Mouse (Mus musculus): Measurements from ENCODE around the gene Crkl. TPM values are rescaled to one million over a fixed set of nuclear protein-coding genes. Genes with fewer than 3 reads are reported as not detected.

Gene Crkl
- 7.5 and 7.8 TPM in 2 replicates for polyA plus RNA-seq (2012; rRNA removed)

GRCm38 (mm10) chr16:17451541-17452372 lies at the start of gene Crkl:
TSS of gene Crkl (plus strand) at chr16:17451987.

GRCm38 (mm10) chr16:17405736-17406443 lies 45.9 kb upstream of the Crkl start, which contains the start of the genes Snap29 and Pi4ka:
TSS of gene Snap29 (plus strand) at chr16:17405986.
TSS of gene Pi4ka (minus strand) at chr16:17406314.

GRCm38 (mm10) chr16:17489469-17490111 lies 37.8 kb downstream of the Crkl start, which contains the start of gene Aifm3:
TSS of gene Aifm3 (plus strand) at chr16:17489611.

GRCm38 (mm10) chr16:17508546-17509239 lies 56.9 kb downstream of the Crkl start, which contains the start of gene Lztr1:
TSS of gene Lztr1 (plus strand) at chr16:17508688.

GRCm38 (mm10) chr16:17530640-17531288 lies 79.0 kb downstream of the Crkl start, which contains the start of gene Thap7:
TSS of gene Thap7 (minus strand) at chr16:17531136.

Other genes with a start within 250 kb of the Crkl start
- gene Ube2l3, start 249.3 kb upstream of the Crkl start, polyA plus RNA-seq (2012; rRNA removed): 43.2 and 49.9 TPM in 2 replicates
- gene Rimbp3, start 243.4 kb upstream of the Crkl start, polyA plus RNA-seq (2012; rRNA removed): 0.02 TPM in 2 replicates
- 1.5 and 1.9 TPM in 2 replicates for gene Hic2, start 218.4 kb upstream of the Crkl start, polyA plus RNA-seq (2012; rRNA removed)
- gene Tmem191c, start 175.9 kb upstream of the Crkl start, polyA plus RNA-seq (2012; rRNA removed): 3.2 TPM in 2 replicates
- gene Serpind1, start 120.6 kb upstream of the Crkl start, polyA plus RNA-seq (2012; rRNA removed): 233 and 244 TPM in 2 replicates
- 3.8 and 4.5 TPM in 2 replicates for gene Snap29, start 46.0 kb upstream of the Crkl start, polyA plus RNA-seq (2012; rRNA removed)
- gene Pi4ka, start 45.7 kb upstream of the Crkl start, polyA plus RNA-seq (2012; rRNA removed): 13.2 and 15.5 TPM in 2 replicates
- 14.7 and 16.2 TPM in 2 replicates for gene Aifm3, start 37.6 kb downstream of the Crkl start, polyA plus RNA-seq (2012; rRNA removed)
- 68.0 and 81.9 TPM in 2 replicates for gene Lztr1, start 56.7 kb downstream of the Crkl start, polyA plus RNA-seq (2012; rRNA removed)
- 18.5 and 20.1 TPM in 2 replicates for gene Thap7, start 79.1 kb downstream of the Crkl start, polyA plus RNA-seq (2012; rRNA removed)
- gene Lrrc74b, start 109.3 kb downstream of the Crkl start, polyA plus RNA-seq (2012; rRNA removed): 0.06 and 0.11 TPM in 2 replicates
- gene P2rx6, start 109.9 kb downstream of the Crkl start, polyA plus RNA-seq (2012; rRNA removed): 0.08 and 0.10 TPM in 2 replicates
- gene Slc7a4, start 131.2 kb downstream of the Crkl start, polyA plus RNA-seq (2012; rRNA removed): 5.4 and 6.0 TPM in 2 replicates
- gene Smpd4, start 167.4 kb downstream of the Crkl start, polyA plus RNA-seq (2012; rRNA removed): 17.5 and 17.6 TPM in 2 replicates
- gene Ccdc74a, start 194.5 kb downstream of the Crkl start, polyA plus RNA-seq (2012; rRNA removed): 1.6 and 1.8 TPM in 2 replicates

Data from liver, embryonic 18 days (tissue).